Mouse (Mus musculus) brain, embryonic 14.5 days (tissue): ENCODE measurements at regions not wholly inside any gene's neighbourhood (a gene's known extent, or its start where the extent isn't known, plus 50 kb on each side); places are given as distances from the start of the nearest gene placed in this dataset.

Source experiments
- CTCF ChIP-seq: fragments of 200-500 bp; IDR thresholded peaks from 2 replicates; pipeline ENCODE4 v1.5.1; 2012; ENCODE audit warnings: inconsistent platforms, mild to moderate bottlenecking, moderate library complexity, borderline replicate concordance; ENCODE audit not compliant: insufficient read depth, insufficient read length; ENCODE audit errors: extremely low read depth
- POLR2A ChIP-seq: fragments of 200-500 bp; IDR thresholded peaks from 2 replicates; pipeline ENCODE4 v1.6.1; 2012; ENCODE audit warnings: mild to moderate bottlenecking, inconsistent platforms, borderline replicate concordance; ENCODE audit not compliant: poor library complexity, insufficient read depth, insufficient read length, severe bottlenecking; ENCODE audit errors: extremely low read depth

- TF ChIP-seq POLR2A, result no peak
- no peak for TF ChIP-seq CTCF
These were observed 213.9 kb upstream of the Prok2 start for GRCm38 (mm10) chr6:99940118-99940517.
